Mouse (Mus musculus): Measurements from ENCODE around the gene Zfp462.

The Zfp462 gene

GRCm38 (mm10) chr4:55103575-55103974 is 158.7 kb downstream of the Zfp462 start:
- H3K4me3 ChIP-seq (replicated peaks; ENCODE audit: low read length) = no peak overlapping the region
- TF ChIP-seq POU5F1 (IDR thresholded peaks at IDR 0.05; ENCODE audit: borderline replicate concordance, low read length) = no peak
- no peak for TF ChIP-seq NANOG (IDR thresholded peaks at IDR 0.05; ENCODE audit: borderline replicate concordance, low read length)
- TF ChIP-seq CTCF (conservative IDR thresholded peaks at IDR 0.05; ENCODE audit: low read length) = no peak

GRCm38 (mm10) chr4:55117839-55118487 is 173.1 kb downstream of the Zfp462 start:
- no peaks in the 10 kb centered on the region for H3K36me3 ChIP-seq (ENCODE audit: insufficient read depth, low read length)
- peaks cover 10% of the 10 kb centered on the region for H3K4me1 ChIP-seq (replicated peaks; ENCODE audit: low read depth, low read length)
- no peaks in the 10 kb centered on the region for H3K27me3 ChIP-seq (ENCODE audit: insufficient read depth, low read length)
- peaks cover 3% of the 10 kb centered on the region; the same call in 1 of the 2 replicates for H3K9me3 ChIP-seq (ENCODE audit: low read length)
- TF ChIP-seq POU5F1 (IDR thresholded peaks at IDR 0.05; ENCODE audit: borderline replicate concordance, low read length) (no peak), NANOG (IDR thresholded peaks at IDR 0.05; ENCODE audit: borderline replicate concordance, low read length) (no peak)
- H3K4me3 ChIP-seq (replicated peaks; ENCODE audit: low read length) = no peak overlapping the region

More at GRCm38 (mm10) chr4:55103575-55103974, 158.7 kb downstream of the Zfp462 start:
- no peaks in the 10 kb centered on the region for H3K27me3 ChIP-seq (ENCODE audit: insufficient read depth, low read length)
- no peaks in the 10 kb centered on the region for H3K4me1 ChIP-seq (replicated peaks; ENCODE audit: low read depth, low read length)
- peaks cover 3% of the 10 kb centered on the region; the same call in 1 of the 2 replicates for H3K36me3 ChIP-seq (ENCODE audit: insufficient read depth, low read length)
- H3K9me3 ChIP-seq (ENCODE audit: low read length) = peaks cover 73% of the 10 kb centered on the region

- Histone ChIP-seq H3K4me1 (replicated peaks; ENCODE audit: low read depth, low read length) (peaks cover 14% of the 10 kb centered on the region), H3K27me3 (ENCODE audit: insufficient read depth, low read length) (no peaks in the 10 kb centered on the region), H3K36me3 (ENCODE audit: insufficient read depth, low read length) (no peaks in the 10 kb centered on the region), H3K4me3 (replicated peaks; ENCODE audit: low read length) (no peak overlapping the region), H3K9me3 (ENCODE audit: low read length) (peaks cover 3% of the 10 kb centered on the region; the same call in 1 of the 2 replicates)
- TF ChIP-seq POU5F1 (IDR thresholded peaks at IDR 0.05; ENCODE audit: borderline replicate concordance, low read length) = no peak
- no peak for TF ChIP-seq NANOG (IDR thresholded peaks at IDR 0.05; ENCODE audit: borderline replicate concordance, low read length)
- TF ChIP-seq CTCF (conservative IDR thresholded peaks at IDR 0.05; ENCODE audit: low read length) = no peak
Observed at GRCm38 (mm10) chr4:55121126-55121525, 176.3 kb downstream of the Zfp462 start.

GRCm38 (mm10) chr4:55121952-55122351 is 177.1 kb downstream of the Zfp462 start:
- Histone ChIP-seq H3K27me3 (ENCODE audit: insufficient read depth, low read length) (no peaks in the 10 kb centered on the region), H3K9me3 (ENCODE audit: low read length) (peaks cover 3% of the 10 kb centered on the region; the same call in 1 of the 2 replicates)

GRCm38 (mm10) chr4:55124126-55124525 is 179.3 kb downstream of the Zfp462 start:
- Histone ChIP-seq H3K4me3 (replicated peaks; ENCODE audit: low read length) (no peak overlapping the region), H3K9me3 (ENCODE audit: low read length) (peaks cover 3% of the 10 kb centered on the region; the same call in 1 of the 2 replicates), H3K36me3 (ENCODE audit: insufficient read depth, low read length) (no peaks in the 10 kb centered on the region), H3K27me3 (ENCODE audit: insufficient read depth, low read length) (no peaks in the 10 kb centered on the region), H3K4me1 (replicated peaks; ENCODE audit: low read depth, low read length) (peaks cover 14% of the 10 kb centered on the region)
- TF ChIP-seq NANOG (IDR thresholded peaks at IDR 0.05; ENCODE audit: borderline replicate concordance, low read length) = no peak
- no peak for TF ChIP-seq CTCF (conservative IDR thresholded peaks at IDR 0.05; ENCODE audit: low read length)
- TF ChIP-seq POU5F1 (IDR thresholded peaks at IDR 0.05; ENCODE audit: borderline replicate concordance, low read length) = no peak

More at GRCm38 (mm10) chr4:55121952-55122351, 177.1 kb downstream of the Zfp462 start:
- no peak overlapping the region for H3K4me3 ChIP-seq (replicated peaks; ENCODE audit: low read length)
- peaks cover 14% of the 10 kb centered on the region for H3K4me1 ChIP-seq (replicated peaks; ENCODE audit: low read depth, low read length)
- no peaks in the 10 kb centered on the region for H3K36me3 ChIP-seq (ENCODE audit: insufficient read depth, low read length)
- TF ChIP-seq NANOG (IDR thresholded peaks at IDR 0.05; ENCODE audit: borderline replicate concordance, low read length) (no peak), CTCF (conservative IDR thresholded peaks at IDR 0.05; ENCODE audit: low read length) (no peak), POU5F1 (IDR thresholded peaks at IDR 0.05; ENCODE audit: borderline replicate concordance, low read length) (no peak)

- Histone ChIP-seq H3K27me3 (ENCODE audit: insufficient read depth, low read length) (no peaks in the 10 kb centered on the region), H3K9me3 (ENCODE audit: low read length) (peaks cover under 1% of the 10 kb centered on the region; the same call in 1 of the 2 replicates), H3K36me3 (ENCODE audit: insufficient read depth, low read length) (no peaks in the 10 kb centered on the region), H3K4me3 (replicated peaks; ENCODE audit: low read length) (no peak overlapping the region), H3K4me1 (replicated peaks; ENCODE audit: low read depth, low read length) (peaks cover 14% of the 10 kb centered on the region)
- TF ChIP-seq NANOG (IDR thresholded peaks at IDR 0.05; ENCODE audit: borderline replicate concordance, low read length) = no peak
- TF ChIP-seq CTCF (conservative IDR thresholded peaks at IDR 0.05; ENCODE audit: low read length) = no peak
- TF ChIP-seq POU5F1 (IDR thresholded peaks at IDR 0.05; ENCODE audit: borderline replicate concordance, low read length) = no peak
Observed at GRCm38 (mm10) chr4:55125048-55125737, 180.3 kb downstream of the Zfp462 start.

GRCm38 (mm10) chr4:55125738-55126054 is 180.8 kb downstream of the Zfp462 start:
- H3K4me1 ChIP-seq (replicated peaks; ENCODE audit: low read depth, low read length) = peaks cover 13% of the 10 kb centered on the region
- no peaks in the 10 kb centered on the region for H3K9me3 ChIP-seq (ENCODE audit: low read length)
- TF ChIP-seq POU5F1 (IDR thresholded peaks at IDR 0.05; ENCODE audit: borderline replicate concordance, low read length) (no peak), NANOG (IDR thresholded peaks at IDR 0.05; ENCODE audit: borderline replicate concordance, low read length) (no peak), CTCF (conservative IDR thresholded peaks at IDR 0.05; ENCODE audit: low read length) (no peak)
- no peak overlapping the region for H3K4me3 ChIP-seq (replicated peaks; ENCODE audit: low read length)
- H3K27me3 ChIP-seq (ENCODE audit: insufficient read depth, low read length) = no peaks in the 10 kb centered on the region
- no peaks in the 10 kb centered on the region for H3K36me3 ChIP-seq (ENCODE audit: insufficient read depth, low read length)

- Histone ChIP-seq H3K9me3 (ENCODE audit: low read length) (0 out of 2 replicates have a peak, but pooled peaks cover under 1% of the 10 kb centered on the region), H3K36me3 (ENCODE audit: insufficient read depth, low read length) (no peaks in the 10 kb centered on the region), H3K4me1 (replicated peaks; ENCODE audit: low read depth, low read length) (peaks cover 3% of the 10 kb centered on the region; the same call in 1 of the 2 replicates), H3K27me3 (ENCODE audit: insufficient read depth, low read length) (no peaks in the 10 kb centered on the region), H3K4me3 (replicated peaks; ENCODE audit: low read length) (no peak overlapping the region)
- TF ChIP-seq POU5F1 (IDR thresholded peaks at IDR 0.05; ENCODE audit: borderline replicate concordance, low read length) (no peak), CTCF (conservative IDR thresholded peaks at IDR 0.05; ENCODE audit: low read length) (no peak)
Observed at GRCm38 (mm10) chr4:55127228-55127901, 182.5 kb downstream of the Zfp462 start.
